Mouse (Mus musculus) fat pad, adult 2 months (tissue): Measurements from ENCODE around the gene Pick1.
A peak's percentile ranks its signal among the peaks of the same experiment; 100 is the strongest.

Experiments
- DNase-seq: peaks from one replicate; pipeline ENCODE4 v3.0.0-alpha.2; 2011; ENCODE audit warnings: low read depth, low spot score; ENCODE audit errors: extremely low read depth

Pick1 gene

DNA sequence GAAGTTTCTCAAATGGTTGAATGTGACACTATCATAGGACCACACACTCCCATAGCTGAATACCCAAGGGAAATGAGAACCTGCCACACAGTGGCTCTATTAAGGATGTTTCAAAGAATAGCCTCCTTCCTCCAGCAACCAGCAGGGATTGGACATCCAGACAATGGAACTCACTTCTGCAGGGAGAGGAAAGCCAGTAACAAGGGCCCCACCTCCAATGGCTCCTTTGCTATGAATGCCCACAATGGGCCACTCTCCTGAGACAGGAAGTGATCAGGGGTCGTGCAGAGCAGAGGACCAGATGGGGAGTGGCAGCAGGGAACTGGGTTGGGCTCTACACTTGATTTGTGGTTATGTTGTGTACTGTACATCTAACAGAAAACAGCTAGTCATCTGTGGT, 39.5 kb downstream of the Pick1 start:
- no peak for DNase-seq

DNA sequence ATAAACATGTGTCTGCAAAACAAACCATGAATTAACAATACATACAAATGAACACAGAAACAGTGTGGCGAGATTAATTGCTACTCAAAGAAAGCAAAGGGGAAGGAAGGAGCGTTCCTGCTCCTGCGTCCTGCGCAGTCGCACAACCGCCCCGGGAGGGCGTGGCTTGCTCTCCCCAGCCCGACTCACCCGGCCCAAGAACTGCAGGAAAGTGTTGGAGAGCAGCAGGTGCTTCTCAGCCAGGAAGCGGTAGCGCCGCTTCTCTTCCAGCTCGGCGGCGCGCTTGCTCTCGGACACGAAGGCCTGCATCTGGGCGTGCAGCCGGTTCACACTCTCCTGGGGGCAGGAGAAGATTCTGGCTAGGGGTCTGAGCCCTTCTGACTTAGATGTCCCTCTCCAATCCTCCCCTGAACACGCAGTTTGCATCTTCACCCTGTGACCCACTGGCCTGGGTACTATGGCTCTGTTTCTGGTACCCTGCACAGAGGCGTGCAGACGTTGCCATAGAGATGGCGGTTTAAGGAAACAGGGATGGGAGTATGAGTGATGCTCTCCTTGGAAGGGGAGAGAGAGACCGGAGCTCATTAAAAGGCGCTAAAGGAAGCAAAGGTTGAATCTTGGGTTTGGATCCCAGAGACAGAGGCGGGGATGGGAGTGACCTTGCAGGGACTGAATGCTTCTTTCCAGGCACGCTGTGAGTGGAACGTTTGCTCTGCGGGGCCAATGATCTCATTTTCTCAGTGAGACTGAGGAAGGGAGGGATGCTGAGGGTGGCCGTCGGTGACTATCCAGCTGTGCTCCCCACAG, 41.5 kb downstream of the Pick1 start:
- no peak for DNase-seq

DNA sequence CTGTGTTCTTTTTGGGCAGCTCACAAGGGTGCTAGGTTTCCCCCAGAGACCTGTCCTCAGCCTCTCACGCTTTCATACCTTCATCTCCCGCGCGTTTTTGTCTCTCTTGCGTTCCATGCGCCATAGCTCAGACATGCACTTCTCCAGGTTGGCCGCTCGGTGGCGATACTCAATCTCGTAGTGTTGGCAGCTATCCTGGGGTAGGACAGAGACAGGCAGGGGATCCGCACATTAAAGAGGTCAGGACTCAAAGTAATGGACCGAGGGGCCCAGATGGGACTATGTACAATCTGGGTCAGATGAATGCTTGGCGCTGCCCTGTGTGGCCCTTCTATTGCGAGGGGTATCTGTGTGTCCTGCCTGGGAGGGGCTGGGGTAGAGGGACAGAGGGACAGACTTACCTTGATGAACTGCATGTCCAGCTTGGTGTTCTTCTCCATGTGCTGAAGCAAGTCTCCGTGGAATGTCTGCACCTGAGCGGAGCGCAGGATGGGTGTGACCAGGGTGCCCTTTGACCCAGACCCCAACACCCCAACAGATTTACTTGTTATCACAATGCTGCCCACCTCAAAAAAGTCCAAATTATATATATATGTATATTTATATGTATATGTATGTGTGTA, 42.3 kb downstream of the Pick1 start:
- no peak for DNase-seq

DNA sequence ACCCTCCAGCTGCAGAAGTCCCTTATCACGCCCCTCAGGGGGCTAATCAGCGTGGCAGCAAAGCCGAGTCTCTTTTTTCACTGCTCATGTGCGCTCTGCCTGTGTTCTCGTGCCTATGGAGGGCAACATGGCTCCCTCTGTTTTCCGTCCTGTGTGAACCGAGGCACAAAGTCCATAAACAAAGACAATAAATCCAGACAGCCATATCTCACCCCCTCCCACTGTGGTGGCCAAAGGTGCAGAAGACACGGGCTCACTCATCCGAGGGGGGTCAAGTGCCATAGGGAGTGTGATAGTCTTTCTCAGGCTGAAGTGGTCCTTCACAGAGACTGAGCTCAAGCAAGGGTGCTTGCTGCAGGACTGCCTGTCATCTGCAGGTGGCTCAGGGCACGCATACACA, 44.0 kb downstream of the Pick1 start:
- no peak for DNase-seq

DNA sequence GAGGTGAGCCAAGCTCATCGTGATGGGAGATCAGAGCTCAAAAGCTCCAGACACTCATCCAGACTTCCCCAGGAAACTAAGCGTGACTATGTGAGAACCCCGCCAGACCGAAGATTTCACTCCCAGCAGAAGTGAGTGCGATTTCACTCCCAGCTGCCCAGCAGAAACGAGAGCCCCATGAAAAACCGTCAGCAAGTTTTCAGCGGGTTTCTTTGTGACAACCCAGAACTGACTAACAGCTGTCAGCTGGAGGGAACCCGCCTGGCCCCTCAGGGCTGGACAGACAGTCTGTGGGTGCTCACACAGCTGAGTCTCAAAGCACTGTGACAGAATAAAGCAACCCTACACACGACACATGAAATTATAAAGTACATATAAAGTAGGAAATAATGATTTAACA, 48.8 kb downstream of the Pick1 start:
- no peak for DNase-seq

DNA sequence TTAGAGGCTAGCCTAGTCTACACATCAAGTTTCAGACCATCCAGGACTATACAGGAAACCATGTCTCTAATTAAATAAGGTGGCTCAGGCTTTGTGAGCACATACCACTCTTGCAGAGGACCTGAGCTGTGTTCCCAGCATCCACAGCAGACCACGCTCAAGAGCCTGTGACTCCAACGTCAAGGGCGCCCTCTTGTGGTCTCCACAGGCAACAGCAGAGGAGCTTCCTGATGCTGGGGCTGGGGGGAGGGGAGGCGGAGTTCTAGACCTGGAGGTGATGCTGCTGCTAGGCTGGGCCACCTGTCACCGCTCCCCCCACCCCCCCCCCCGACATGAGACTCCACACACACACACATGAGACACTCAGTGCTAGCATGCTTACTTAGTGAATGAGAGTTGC, 51.2 kb downstream of the Pick1 start:
- no peak for DNase-seq

DNA sequence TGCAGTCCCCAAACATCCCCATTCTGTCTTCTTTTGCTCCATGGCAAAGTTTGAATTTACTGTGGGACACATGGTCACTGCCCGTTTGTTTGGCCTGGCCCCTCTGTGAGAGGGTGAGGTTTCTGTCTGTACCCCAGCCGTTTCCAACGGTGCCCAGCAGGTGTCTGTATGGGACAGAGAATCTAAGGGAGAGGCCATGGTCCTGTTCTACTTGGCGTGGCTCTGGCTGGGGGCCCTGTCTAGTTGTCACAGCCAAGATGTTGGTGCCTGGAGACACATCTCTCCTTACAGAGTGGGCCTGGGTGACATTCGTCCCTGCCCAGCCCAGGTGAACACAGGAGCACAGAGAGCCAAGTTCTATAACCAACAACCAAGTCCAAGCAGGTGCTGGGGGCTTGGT, 51.9 kb downstream of the Pick1 start:
- DNase-seq, result no peak

DNA sequence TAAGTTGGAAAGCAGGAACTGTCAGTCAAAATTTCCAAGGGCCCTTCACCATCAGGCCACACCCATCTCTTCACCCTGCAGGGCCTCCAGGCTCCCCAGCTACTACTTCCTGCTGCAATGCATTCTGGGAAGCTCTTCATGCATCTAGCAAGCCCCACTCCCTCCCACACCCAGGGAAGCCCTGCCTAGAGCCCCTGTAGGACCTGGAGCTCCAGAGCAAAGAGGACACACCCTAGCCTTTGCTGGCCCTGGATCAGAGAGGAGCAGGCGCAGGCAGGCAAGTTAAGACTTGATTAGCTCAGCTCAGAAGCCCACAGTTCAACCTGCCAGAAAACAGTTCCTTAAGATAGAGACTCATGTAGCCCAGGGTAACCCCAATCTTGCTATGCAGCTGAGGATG, 52.4 kb downstream of the Pick1 start:
- DNase-seq, result no peak

DNA sequence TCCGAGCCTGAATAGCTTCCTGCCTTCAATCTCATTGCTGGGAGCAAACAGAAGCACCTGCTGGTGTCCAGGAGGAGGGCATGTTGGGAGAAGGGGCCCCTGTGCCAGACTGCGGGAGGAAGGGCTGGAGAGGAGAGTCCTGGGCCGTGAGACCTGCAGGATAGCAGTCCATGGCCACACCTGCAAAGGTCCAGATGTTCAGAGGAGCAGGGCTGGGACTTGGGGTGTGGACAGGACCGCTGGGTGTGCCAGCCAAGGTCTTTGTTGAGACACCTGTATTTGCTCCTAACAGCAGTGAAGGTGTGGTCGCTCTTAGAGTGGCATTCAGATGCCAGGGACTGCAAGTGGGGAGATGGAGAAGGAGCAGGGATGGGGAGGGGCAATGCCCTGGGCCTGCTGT, 53.5 kb downstream of the Pick1 start:
- DNase-seq, result no peak

DNA sequence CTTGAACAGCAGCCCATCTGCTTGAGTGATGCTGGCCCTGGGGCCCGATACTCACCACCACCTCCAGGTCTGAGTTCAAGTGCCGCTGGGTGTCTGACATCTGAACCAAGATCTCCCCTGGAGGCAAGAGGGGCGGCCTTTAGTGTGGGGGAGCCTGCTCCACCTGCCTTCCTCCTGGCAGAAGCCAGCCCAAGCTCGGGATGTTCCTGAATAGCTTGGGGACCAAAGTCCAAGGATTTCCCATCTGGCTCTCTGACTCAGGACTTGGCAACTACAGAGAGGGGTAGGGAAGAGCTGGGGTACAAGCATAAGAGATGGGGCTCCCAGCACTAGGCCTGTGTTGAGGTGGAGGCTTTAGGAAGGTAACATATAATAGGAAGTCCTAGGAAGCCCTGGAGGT, 54.4 kb downstream of the Pick1 start:
- DNase-seq, result no peak

DNA sequence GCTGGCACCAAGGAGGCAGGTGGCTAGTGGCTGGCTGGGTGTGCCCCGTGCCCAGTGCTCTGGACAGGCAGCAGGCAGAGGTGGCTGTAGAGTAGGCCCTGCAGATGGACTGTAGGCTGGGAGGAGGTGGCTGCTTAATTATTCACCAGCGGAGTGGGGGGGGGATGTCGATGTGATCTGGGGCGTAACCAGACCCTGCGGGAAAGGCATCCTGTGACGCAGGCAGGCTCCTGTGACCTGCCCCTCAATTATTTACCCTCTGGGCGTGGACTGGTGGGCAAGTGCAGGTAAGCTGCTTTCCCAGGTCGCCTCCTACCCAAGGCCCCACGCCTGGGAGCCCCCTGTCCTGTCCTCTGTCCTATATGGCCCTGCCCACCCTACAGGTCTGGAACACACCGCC, 56.4 kb downstream of the Pick1 start, which contains the start of gene Baiap2l2:
TSS of gene Baiap2l2 (minus strand) at position 139 of the 400 bp plus-strand sequence.
- DNase-seq, result no peak

DNA sequence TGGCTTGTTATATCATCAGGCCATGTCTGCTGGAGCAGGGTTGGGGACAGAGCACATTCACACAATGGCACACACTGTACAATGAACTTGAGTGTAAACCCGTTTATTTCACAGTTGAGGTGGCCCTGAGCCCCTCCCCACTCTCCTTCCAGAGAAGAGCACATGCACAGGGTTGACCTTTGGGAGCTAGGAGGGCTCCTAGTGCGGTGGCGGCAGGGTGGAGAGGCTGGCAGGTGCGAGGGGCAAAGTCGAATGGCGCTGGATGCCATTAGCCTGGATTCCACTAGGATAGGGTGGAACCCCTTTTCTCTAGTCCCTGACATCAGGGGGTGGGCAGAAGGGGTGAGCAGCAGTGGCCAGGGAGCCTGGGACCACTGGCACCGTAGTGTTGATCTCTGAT, 57.2 kb downstream of the Pick1 start:
- no peak for DNase-seq

DNA sequence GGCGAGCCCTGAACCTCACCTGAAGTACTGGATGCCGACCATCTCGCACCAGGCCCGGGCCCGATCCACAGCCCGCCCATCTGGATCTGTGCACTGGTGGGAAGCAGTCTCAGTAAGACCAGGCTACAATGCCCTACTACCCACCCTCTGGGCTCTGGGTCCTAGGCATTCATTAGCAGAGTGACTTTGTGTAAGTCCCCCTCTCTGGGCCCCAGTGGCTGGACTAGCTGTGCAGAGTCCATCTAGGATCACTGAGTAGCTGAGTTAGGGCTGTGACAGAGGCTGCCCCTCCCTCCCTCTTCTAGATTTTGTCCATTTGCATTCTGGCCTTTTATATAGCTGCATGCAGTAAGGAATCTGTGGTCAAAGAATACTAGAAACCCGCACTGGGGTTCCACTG, 58.1 kb downstream of the Pick1 start:
- no peak for DNase-seq

DNA sequence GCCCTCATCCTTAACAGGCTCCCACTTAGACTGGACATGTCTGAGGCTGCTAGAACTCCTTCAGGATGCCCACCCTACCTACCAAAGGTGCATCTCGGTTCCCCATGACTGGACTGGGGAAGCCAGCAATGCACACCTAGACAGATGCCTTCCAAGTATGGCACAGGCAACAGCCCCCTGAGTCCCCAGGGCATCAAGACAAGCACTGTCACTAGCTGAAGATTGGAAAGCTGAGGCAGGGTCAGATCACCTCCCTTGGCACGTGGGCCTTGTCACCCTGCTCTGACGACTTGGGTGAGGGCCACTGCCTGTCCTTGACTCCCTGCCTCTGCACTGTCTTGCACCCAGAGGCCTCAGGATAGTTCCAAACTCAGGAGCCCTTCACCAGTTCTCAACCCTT, 59.4 kb downstream of the Pick1 start:
- no peak for DNase-seq

DNA sequence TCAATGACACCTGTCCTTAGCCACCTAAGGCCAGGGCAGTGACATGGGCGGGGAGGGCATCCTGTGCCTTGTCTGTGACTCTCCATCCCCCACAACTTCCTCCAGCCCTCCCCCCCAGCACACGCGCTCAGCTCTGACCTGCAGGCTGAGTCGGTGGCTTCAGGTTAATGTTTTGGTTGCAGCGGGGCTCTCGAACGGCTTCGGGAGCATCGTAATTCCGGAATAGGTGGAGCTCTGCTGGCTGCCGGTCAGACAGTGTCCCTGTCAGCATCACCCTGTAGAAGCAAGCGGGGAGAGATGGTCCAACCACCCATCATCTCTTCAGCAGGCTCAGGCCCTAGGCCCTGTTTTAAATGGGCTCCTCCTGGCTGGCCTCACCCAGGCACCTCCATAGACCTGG, 60.5 kb downstream of the Pick1 start:
- no peak for DNase-seq

DNA sequence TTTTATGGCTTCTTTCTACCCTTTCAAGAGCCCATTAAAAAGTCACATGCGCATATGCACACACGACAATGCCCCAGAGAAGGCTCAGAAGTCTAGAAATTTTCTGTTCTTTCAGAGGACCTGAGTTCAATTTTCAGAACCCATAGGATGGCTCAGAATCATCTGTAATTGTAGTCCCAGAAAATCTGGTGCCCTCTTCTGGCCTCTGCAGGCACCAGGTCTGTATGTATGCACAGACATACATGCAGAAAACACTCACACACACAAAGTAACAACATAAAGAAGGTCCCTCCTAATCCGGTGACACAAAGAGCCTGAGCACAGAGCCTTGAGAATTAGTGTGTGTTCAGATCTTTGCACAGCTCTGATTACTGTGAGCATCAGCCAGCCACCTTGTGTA, 61.4 kb downstream of the Pick1 start:
- DNase-seq, result no peak

DNA sequence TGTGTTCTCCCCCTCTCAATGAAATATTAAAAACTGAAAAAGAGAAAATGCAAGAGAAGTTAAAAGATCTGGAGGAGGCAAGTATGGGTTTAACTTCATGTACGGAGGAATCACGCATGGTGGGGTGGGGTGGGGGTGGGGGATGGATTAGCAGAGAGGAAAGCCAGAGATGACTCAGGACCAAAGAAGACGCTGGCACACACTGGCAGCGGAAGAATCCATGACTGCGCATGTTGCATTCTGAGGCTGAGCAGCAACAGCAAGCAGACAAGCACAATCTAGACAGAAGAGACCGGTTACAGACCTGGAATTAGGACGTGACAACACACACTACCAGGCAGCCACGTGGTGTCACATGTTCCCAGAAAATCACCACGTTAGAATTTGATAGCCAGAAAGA, 63.8 kb downstream of the Pick1 start:
- DNase-seq, result no peak

DNA sequence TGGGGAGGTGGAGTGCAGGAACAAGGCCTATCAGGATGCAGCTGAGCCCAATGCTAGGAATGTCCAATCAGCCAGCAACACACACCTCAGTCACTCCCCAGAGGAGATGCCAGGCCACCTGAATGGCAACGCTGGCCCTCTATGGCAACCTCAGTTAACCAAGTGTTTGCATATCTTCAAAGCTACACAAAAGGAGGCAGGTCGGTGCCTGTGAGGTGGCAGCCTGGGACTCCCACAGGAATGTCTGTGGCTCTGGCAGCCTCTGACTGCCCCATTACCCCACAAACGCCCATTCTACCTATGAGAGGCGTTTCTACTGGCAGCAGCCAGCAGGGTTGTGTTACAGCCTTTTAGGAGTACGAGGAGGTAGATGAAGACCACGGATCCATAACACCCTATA, 69.6 kb downstream of the Pick1 start:
- DNase-seq, result peak; percentile 25
